Mouse (Mus musculus) embryonic facial prominence, embryonic 14.5 days (tissue): ENCODE results near the gene Tmem273. TPM values are rescaled to one million over a fixed set of nuclear protein-coding genes. Genes with fewer than 3 reads are reported as not detected.

ENCODE experiments used
- ATAC-seq: fragments of 200-750 bp; cut with Nextera tagmentation; 2 replicates; pipeline ENCODE4 v1.8.0; 2017; ENCODE audit warnings: low read depth, moderate number of reproducible peaks, moderate TSS enrichment
- DNase-seq: peaks from one replicate; pipeline ENCODE4 v3.0.0-alpha.2; 2015; ENCODE audit warnings: low spot score
- H3K27ac ChIP-seq: fragments of 300-500 bp; sonication (generic); replicated peaks from 2 replicates; pipeline ENCODE4 v1.5.1; 2014; ENCODE audit warnings: low read depth, mild to moderate bottlenecking, low read length, moderate library complexity
- H3K27me3 ChIP-seq: fragments of 300-500 bp; sonication (generic); replicated peaks from 2 replicates; pipeline ENCODE4 v1.6.1; 2014; ENCODE audit warnings: low read length; ENCODE audit not compliant: control insufficient read depth, insufficient read depth
- H3K36me3 ChIP-seq: fragments of 300-500 bp; sonication (generic); 2 replicates; pipeline ENCODE4 v1.6.1; 2014; ENCODE audit warnings: low read length, mixed read lengths; ENCODE audit not compliant: control insufficient read depth, insufficient read depth
- H3K4me1 ChIP-seq: fragments of 300-500 bp; sonication (generic); 2 replicates; pipeline ENCODE4 v1.6.1; 2014; ENCODE audit warnings: antibody characterized with exemption, low read length; ENCODE audit not compliant: control insufficient read depth, insufficient read depth
- H3K4me2 ChIP-seq: fragments of 300-500 bp; sonication (generic); 2 replicates; pipeline ENCODE4 v1.6.1; 2014; ENCODE audit warnings: low read depth, mild to moderate bottlenecking, low read length, moderate library complexity, mixed read lengths
- H3K4me3 ChIP-seq: fragments of 300-500 bp; sonication (generic); 2 replicates; pipeline ENCODE4 v1.5.1; 2014; ENCODE audit warnings: low read depth, mild to moderate bottlenecking, low read length
- H3K9ac ChIP-seq: fragments of 300-500 bp; sonication (generic); 2 replicates; pipeline ENCODE4 v1.6.1; 2014; ENCODE audit warnings: low read depth, mild to moderate bottlenecking, low read length, moderate library complexity, mixed read lengths
- H3K9me3 ChIP-seq: fragments of 300-500 bp; sonication (generic); 2 replicates; pipeline ENCODE4 v1.6.1; 2016; ENCODE audit warnings: low read length; ENCODE audit not compliant: control insufficient read depth
- WGBS: fragments of 180-500 bp; shearing (Covaris S2); extraction: QIAGEN DNeasy Blood & Tissue Kit; methylation state at CpG from one replicate; pipeline ENCODE4 v1.1.7; 2014; 5-methylcytosine and 5-hydroxymethylcytosine counted together
- polyA plus RNA-seq: library from polyadenylated mRNA; unstranded; fragments of >200 nt; fragmentation: Nextera tagmentation; extraction: Ambion mirVana; gene quantifications from 2 replicates; pipeline ENCODE4 v1.2.1, GENCODE M21; 2014

Gene Tmem273
- polyA plus RNA-seq, 1 experiment from 2014 or later, result 2.7 TPM

DNA sequence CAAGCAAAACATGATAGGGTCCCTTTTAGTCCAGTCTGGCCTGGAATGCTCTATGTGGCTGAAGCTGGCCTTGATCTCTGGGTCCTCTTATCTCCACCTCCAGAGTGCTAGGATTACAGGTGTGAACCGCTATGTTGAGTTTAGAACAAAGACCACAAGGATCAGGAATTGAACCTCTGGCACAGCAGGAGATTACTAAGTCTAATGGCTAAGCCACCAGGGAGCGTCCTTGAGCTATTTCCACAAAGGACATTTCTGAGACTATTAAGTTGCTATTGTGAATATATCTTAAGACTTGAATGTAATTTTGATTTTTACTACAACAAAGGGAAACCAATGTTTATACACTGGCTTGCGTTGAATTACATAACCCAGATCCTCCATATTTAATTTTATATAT is 13.0 kb upstream of the Tmem273 start:
- H3K4me1 ChIP-seq, result no peaks in the 10 kb centered on the region
- H3K9me3 ChIP-seq, result no peaks in the 10 kb centered on the region
- no peak overlapping the region for H3K9ac ChIP-seq
- ATAC-seq, result no peak
- no peak overlapping the region for H3K4me2 ChIP-seq
- no peak overlapping the region for H3K27ac ChIP-seq
- no peak overlapping the region for H3K4me3 ChIP-seq
- DNase-seq, result peak; percentile 22
- H3K36me3 ChIP-seq, result no peaks in the 10 kb centered on the region
- H3K27me3 ChIP-seq, result no peaks in the 10 kb centered on the region
- WGBS, result 59% methylated on average over 3 of the region's 3 CpGs

DNA sequence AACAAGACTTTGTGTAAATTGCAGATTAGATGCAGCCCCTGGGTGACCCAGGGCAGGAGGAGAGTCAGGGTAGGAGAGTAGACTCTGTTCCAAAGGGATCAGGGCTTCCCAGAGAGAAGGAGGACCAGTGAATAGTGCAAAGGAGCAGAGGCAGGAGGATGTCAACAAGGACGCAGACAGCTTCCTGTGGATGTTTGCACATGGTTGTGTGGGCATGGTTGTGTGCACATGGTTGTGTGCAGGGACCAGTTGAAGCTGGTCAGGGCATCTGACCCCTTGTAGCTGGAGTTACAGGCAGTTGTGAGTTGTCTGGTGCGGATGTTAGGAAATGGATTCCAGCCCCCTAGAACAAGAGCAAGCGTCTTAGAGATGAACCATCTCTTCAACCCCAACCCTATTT is 12.3 kb upstream of the Tmem273 start:
- DNase-seq (no peak), ATAC-seq (no peak)
- Histone ChIP-seq H3K4me1 (no peaks in the 10 kb centered on the region), H3K36me3 (no peaks in the 10 kb centered on the region), H3K9me3 (no peaks in the 10 kb centered on the region), H3K4me3 (no peak overlapping the region), H3K27me3 (no peaks in the 10 kb centered on the region), H3K9ac (no peak overlapping the region), H3K27ac (no peak overlapping the region), H3K4me2 (no peak overlapping the region)
- WGBS, result 87% methylated on average over 3 of the region's 3 CpGs

DNA sequence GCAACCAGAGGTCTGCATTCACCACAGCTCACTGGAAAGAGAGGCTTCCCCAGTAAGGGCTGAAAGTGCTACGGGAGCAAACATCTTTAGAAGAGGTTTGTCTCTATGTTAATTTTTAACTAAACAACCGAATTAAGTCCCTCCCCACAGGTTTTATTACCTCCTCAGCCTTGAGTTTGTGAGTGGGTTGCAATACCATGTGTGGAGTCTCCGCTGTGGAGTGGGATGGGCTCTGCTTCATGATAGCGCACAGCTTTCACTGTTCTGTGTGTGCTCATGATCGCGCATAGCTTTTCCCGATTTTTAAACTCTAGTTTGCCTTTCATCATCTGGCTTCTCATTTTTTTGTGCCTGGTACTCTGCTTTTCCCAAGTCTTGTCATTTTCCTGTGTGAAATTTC is 9.7 kb upstream of the Tmem273 start:
- H3K4me2 ChIP-seq, result no peak overlapping the region
- H3K9ac ChIP-seq, result no peak overlapping the region
- 84% methylated on average over 7 of the region's 7 CpGs for WGBS
- H3K27ac ChIP-seq, result no peak overlapping the region
- no peaks in the 10 kb centered on the region for H3K27me3 ChIP-seq
- no peaks in the 10 kb centered on the region for H3K36me3 ChIP-seq
- DNase-seq (no peak), ATAC-seq (no peak)
- H3K4me3 ChIP-seq, result no peak overlapping the region
- no peaks in the 10 kb centered on the region for H3K4me1 ChIP-seq
- no peaks in the 10 kb centered on the region for H3K9me3 ChIP-seq

DNA sequence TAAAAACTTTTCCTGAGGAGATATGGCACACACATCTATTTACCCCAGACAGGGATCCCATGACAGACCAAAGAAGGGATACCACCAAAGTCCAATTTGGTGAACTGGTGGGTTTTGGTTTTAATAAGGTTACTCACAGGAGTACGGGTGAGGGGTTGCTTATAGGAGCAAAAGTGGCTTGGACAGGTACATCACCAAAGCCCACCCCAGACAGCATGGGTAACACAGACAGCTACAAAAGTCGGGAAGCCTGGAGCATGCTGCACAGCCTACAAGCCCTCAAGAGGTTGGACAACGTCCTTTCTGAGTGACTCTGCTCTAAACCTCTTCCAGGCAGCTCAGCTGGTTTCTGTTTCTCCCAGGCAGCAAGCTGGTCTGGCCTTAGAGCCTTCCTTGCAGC is 7.4 kb upstream of the Tmem273 start:
- H3K27ac ChIP-seq, result no peak overlapping the region
- DNase-seq (no peak), ATAC-seq (no peak)
- H3K4me3 ChIP-seq, result no peak overlapping the region
- no peaks in the 10 kb centered on the region for H3K9me3 ChIP-seq
- no peaks in the 10 kb centered on the region for H3K27me3 ChIP-seq
- WGBS, result 75% methylated on average over 3 of the region's 3 CpGs
- no peak overlapping the region for H3K4me2 ChIP-seq
- H3K9ac ChIP-seq, result no peak overlapping the region
- H3K36me3 ChIP-seq, result no peaks in the 10 kb centered on the region
- no peaks in the 10 kb centered on the region for H3K4me1 ChIP-seq

DNA sequence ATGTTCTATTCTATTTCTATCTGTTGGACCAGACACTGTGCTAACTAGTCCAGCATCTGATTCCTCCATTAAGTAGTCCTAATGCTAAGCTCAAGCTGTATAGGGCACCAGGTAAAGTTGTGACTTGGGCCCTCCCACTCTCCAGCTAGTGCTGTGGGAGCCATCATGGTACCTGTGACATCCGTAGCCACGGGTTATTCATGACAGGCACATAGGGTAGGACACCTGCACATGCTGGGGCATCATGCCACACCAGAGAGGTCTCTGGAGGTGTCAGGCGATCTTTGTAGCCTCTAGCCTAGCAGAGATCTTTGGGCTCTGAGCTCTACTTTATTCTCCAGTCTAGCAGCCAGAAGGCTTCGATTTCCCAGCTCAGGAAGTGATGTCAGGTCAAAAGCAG is 2.9 kb upstream of the Tmem273 start:
- Histone ChIP-seq H3K4me1 (no peaks in the 10 kb centered on the region), H3K9ac (no peak overlapping the region), H3K4me3 (no peak overlapping the region), H3K36me3 (no peaks in the 10 kb centered on the region), H3K27me3 (no peaks in the 10 kb centered on the region), H3K4me2 (no peak overlapping the region), H3K27ac (no peak overlapping the region), H3K9me3 (no peaks in the 10 kb centered on the region)
- DNase-seq (no peak), ATAC-seq (no peak)
- 87% methylated on average over 4 of the region's 4 CpGs for WGBS

DNA sequence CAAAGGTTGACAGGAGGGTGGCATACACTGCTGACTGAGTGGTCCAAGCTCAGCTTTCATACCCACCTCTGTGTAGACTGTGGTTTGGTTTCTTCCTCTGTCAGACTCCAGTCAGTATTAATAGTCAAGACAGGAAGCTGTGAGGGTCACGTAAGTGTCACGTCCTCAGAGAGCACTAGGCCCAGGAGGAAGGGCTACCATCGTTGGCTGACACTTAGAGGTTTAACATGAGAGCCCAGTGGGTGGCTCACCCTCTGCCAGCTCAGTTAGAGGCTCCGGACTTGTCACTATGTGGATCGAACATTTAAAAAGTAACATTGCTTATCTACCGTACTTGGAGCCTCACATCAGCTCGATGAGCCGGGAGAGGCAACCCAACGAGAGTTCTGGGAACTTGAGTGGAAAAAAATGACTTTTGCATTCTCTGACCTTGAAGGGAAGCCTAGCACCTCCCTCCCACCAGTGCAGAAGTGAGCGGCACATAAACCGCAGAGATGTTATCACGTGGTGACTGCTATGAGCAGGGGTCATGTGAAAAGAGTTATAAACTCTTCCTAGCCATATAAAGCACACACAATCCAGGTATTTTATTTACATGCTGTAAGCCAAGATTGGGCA is 1.5 kb upstream of the Tmem273 start:
- Histone ChIP-seq H3K4me3 (no peak overlapping the region), H3K9me3 (no peaks in the 10 kb centered on the region), H3K27me3 (no peaks in the 10 kb centered on the region), H3K9ac (no peak overlapping the region), H3K4me2 (no peak overlapping the region), H3K4me1 (no peaks in the 10 kb centered on the region), H3K27ac (no peak overlapping the region), H3K36me3 (no peaks in the 10 kb centered on the region)
- DNase-seq (no peak), ATAC-seq (no peak)
- 77% methylated on average over 12 of the region's 12 CpGs for WGBS

DNA sequence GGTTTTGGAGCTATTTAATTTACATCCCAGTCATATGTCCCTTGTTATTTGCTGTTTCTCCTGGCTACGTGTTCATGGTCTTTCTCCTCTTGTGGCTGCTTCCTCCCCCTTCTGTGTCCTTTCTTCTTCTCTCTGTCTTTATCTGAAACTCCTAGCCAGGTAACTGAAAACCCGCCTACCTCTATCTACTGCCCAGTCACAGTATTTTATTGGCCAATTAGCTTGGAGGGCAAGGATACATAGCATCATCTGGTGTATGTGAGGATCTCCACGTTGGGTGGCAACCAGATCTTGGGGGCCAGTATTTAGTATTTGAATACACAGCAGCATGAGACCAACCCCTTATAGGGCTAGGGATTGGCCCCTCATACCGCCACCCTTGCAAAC is 1.0 kb upstream of the Tmem273 start:
- H3K27me3 ChIP-seq, result no peaks in the 10 kb centered on the region
- WGBS, result 78% methylated on average over 4 of the region's 4 CpGs

DNA sequence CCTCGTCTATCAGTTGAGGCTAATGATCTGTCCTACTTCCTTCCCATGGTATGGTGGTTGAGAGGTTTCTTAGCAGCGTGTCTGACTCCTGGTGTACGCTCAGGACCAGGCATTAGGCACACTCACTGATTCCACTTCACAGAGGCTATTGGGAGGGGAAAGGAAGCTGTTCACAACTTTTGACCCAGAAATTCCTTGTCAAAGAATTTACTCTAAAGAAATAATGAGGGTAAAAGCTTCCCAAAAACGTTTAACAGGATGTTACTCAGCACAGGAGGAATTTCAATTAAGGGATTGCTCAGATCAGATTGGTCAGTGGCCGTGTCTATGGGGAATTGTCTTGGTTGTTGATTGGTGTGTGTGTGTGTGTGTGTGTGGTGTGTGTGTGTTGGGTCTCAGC is 1.9 kb downstream of the Tmem273 start:
- no peaks in the 10 kb centered on the region for H3K27me3 ChIP-seq
- H3K4me1 ChIP-seq, result no peaks in the 10 kb centered on the region
- no peak for DNase-seq
- no peak overlapping the region for H3K4me3 ChIP-seq
- no peak overlapping the region for H3K27ac ChIP-seq
- H3K9ac ChIP-seq, result no peak overlapping the region
- H3K4me2 ChIP-seq, result no peak overlapping the region
- 49% methylated on average over 5 of the region's 5 CpGs for WGBS
- no peaks in the 10 kb centered on the region for H3K9me3 ChIP-seq
- no peak for ATAC-seq
- no peaks in the 10 kb centered on the region for H3K36me3 ChIP-seq

More for the DNA sequence above, 1.0 kb upstream of the Tmem273 start:
- H3K9ac ChIP-seq, result no peak overlapping the region
- no peak for DNase-seq
- H3K9me3 ChIP-seq, result no peaks in the 10 kb centered on the region
- no peak overlapping the region for H3K27ac ChIP-seq
- H3K4me2 ChIP-seq, result no peak overlapping the region
- H3K36me3 ChIP-seq, result no peaks in the 10 kb centered on the region
- no peaks in the 10 kb centered on the region for H3K4me1 ChIP-seq
- no peak for ATAC-seq
- no peak overlapping the region for H3K4me3 ChIP-seq

DNA sequence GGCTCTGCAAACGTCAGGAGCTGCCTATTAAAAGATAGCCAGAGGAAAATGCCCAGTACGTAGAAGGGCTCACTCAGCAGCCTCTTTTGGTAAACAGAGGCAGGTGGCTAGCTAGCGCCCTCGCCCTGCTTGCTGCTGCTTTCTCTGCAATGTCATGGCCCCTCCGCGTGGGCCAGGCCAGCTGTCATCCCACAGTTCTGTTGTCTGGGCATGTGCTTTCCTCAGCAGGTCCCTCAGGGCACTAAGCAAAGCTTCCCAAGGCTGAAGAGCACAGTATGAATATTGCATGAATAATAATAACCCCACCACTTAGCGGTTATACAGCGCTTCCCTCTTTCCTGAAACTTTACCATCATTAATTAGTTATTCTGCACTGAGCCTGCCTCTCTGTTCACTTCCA is 10.6 kb downstream of the Tmem273 start:
- ATAC-seq (peak; percentile 53; the same call in 1 of the 2 replicates), DNase-seq (peak; percentile 36)
- no peak overlapping the region for H3K27ac ChIP-seq
- H3K4me2 ChIP-seq, result no peak overlapping the region
- no peaks in the 10 kb centered on the region for H3K9me3 ChIP-seq
- H3K4me3 ChIP-seq, result no peak overlapping the region
- H3K4me1 ChIP-seq, result no peaks in the 10 kb centered on the region
- no peak overlapping the region for H3K9ac ChIP-seq
- no peaks in the 10 kb centered on the region for H3K27me3 ChIP-seq
- no peaks in the 10 kb centered on the region for H3K36me3 ChIP-seq
- WGBS, result 64% methylated on average over 8 of the region's 8 CpGs
